Mouse (Mus musculus) spleen, adult 2 months (tissue): ENCODE measurements around the gene Spata16.

Experiments used
- CTCF ChIP-seq: fragments of 200-500 bp; IDR thresholded peaks from 2 replicates; pipeline ENCODE4 v1.5.1; 2011; ENCODE audit warnings: mild to moderate bottlenecking, inconsistent platforms; ENCODE audit not compliant: insufficient read depth, insufficient read length, insufficient replicate concordance; ENCODE audit errors: extremely low read depth
- POLR2A ChIP-seq: fragments of 200-500 bp; IDR thresholded peaks from 2 replicates; pipeline ENCODE4 v1.6.1; 2011; ENCODE audit warnings: low read depth, low read length, inconsistent platforms

GRCm38 (mm10) chr3:26972105-26972504 lies 334.7 kb downstream of the Spata16 start:
- TF ChIP-seq CTCF (no peak), POLR2A (no peak)
